Mouse (Mus musculus) olfactory bulb, adult 2 months (tissue): ENCODE data around the gene Vmn2r88. TPM values are rescaled to one million over a fixed set of nuclear protein-coding genes. Genes with fewer than 3 reads are reported as not detected.
"Not testable (repeated sequence)": the region's sequence is repeated elsewhere in the genome, so short reads cannot be mapped to it uniquely, and the experiment has no call there.

Source experiments
- H3K27ac ChIP-seq: fragments of 200-500 bp; 2 replicates; pipeline ENCODE4 v1.5.1; 2012; ENCODE audit warnings: low read depth, low read length; ENCODE audit not compliant: insufficient read depth
- H3K4me1 ChIP-seq: fragments of 200-500 bp; 2 replicates; pipeline ENCODE4 v1.6.1; 2012; ENCODE audit warnings: low read length; ENCODE audit not compliant: control insufficient read depth, insufficient read depth
- H3K4me3 ChIP-seq: fragments of 200-500 bp; 2 replicates; pipeline ENCODE4 v1.5.1; 2012; ENCODE audit warnings: mild to moderate bottlenecking, low read depth, low read length, moderate library complexity; ENCODE audit not compliant: insufficient read depth
- CTCF ChIP-seq: fragments of 200-500 bp; IDR thresholded peaks from 2 replicates; pipeline ENCODE4 v1.5.1; 2012; ENCODE audit warnings: low read depth, mild to moderate bottlenecking, low read length, moderate library complexity; ENCODE audit not compliant: insufficient read depth
- POLR2A ChIP-seq: fragments of 200-500 bp; IDR thresholded peaks from 2 replicates; pipeline ENCODE4 v1.6.1; 2012; ENCODE audit warnings: mild to moderate bottlenecking, low read depth, low read length, moderate library complexity; ENCODE audit not compliant: insufficient read depth
- WGBS: fragments of 180-500 bp; shearing (Covaris S2); methylation state at CpG from one replicate; pipeline ENCODE4 v1.1.7; 2018; 5-methylcytosine and 5-hydroxymethylcytosine counted together
- polyA plus RNA-seq: library from polyadenylated mRNA; stranded (reverse); fragments of >200 nt; gene quantifications from 2 replicates; pipeline ENCODE4 v1.2.4, GENCODE M21; 2012; ENCODE audit warnings: low replicate concordance; ENCODE audit not compliant: missing spikeins, insufficient read depth, insufficient read length

The Vmn2r88 gene
- polyA plus RNA-seq, 1 experiment = not detected

GRCm38 (mm10) chr14:51435020-51435419 lies 24.4 kb downstream of the Vmn2r88 start:
- TF ChIP-seq CTCF (no peak), POLR2A (no peak)
- Histone ChIP-seq H3K4me1 (no peaks in the 10 kb centered on the region), H3K4me3 (no peak overlapping the region), H3K27ac (no peak overlapping the region)
- 96% methylated on average over 26 of the region's 26 CpGs for WGBS

GRCm38 (mm10) chr14:51438955-51439354 lies 28.3 kb downstream of the Vmn2r88 start:
- no peak for TF ChIP-seq POLR2A
- no peak for TF ChIP-seq CTCF
- Histone ChIP-seq H3K4me3 (no peak overlapping the region), H3K4me1 (no peaks in the 10 kb centered on the region), H3K27ac (no peak overlapping the region)
- 71% methylated on average over 4 of the region's 4 CpGs for WGBS

GRCm38 (mm10) chr14:51451557-51451956 lies 40.9 kb downstream of the Vmn2r88 start, which contains the start of gene Vmn2r89:
Gene Vmn2r89, plus strand, starts transcription at chr14:51451857.
- not testable (repeated sequence) for H3K4me1 ChIP-seq, H3K27ac ChIP-seq, H3K4me3 ChIP-seq
- 80% methylated on average over 2 of the region's 2 CpGs for WGBS

Other genes with a start within 250 kb of the Vmn2r88 start
- not detected in 2 replicates for gene Rnase2b, start 248.6 kb upstream of the Vmn2r88 start, polyA plus RNA-seq
- not detected in 2 replicates for gene Ang2, start 211.7 kb upstream of the Vmn2r88 start, polyA plus RNA-seq
- gene Ear14, start 207.4 kb upstream of the Vmn2r88 start, polyA plus RNA-seq = not detected in 2 replicates
- gene Rnase2a, start 154.7 kb upstream of the Vmn2r88 start, polyA plus RNA-seq = not detected in 2 replicates
- not detected in 2 replicates for gene Gm7247, start 49.1 kb upstream of the Vmn2r88 start, polyA plus RNA-seq
- gene Vmn2r89, start 41.0 kb downstream of the Vmn2r88 start, polyA plus RNA-seq = not detected in 2 replicates
- gene Gm5622, start 142.0 kb downstream of the Vmn2r88 start, polyA plus RNA-seq = not detected in 2 replicates
- gene Gm17175, start 163.2 kb downstream of the Vmn2r88 start, polyA plus RNA-seq = not detected in 2 replicates
- not detected in 2 replicates for gene Gm17174, start 181.3 kb downstream of the Vmn2r88 start, polyA plus RNA-seq
- gene Gm17078, start 200.5 kb downstream of the Vmn2r88 start, polyA plus RNA-seq = not detected in 2 replicates
- gene Gm4181, start 224.8 kb downstream of the Vmn2r88 start, polyA plus RNA-seq = not detected in 2 replicates